Mouse (Mus musculus) thymus, postnatal 4 days (tissue): Measurements from ENCODE around the gene H2-T23.

ENCODE experiments used
- DNase-seq: peaks from one replicate; pipeline ENCODE4 v3.0.0; 2021

Gene H2-T23

GRCm38 (mm10) chr17:35981776-35982175 is 50.9 kb downstream of the H2-T23 start:
- DNase-seq: no peak

- no peak for DNase-seq
These were observed 52.3 kb downstream of the H2-T23 start for GRCm38 (mm10) chr17:35980363-35980754.
